Mouse (Mus musculus): ENCODE data around the gene Syn3.
"Not testable (repeated sequence)": the region's sequence is repeated elsewhere in the genome, so short reads cannot be mapped to it uniquely, and the experiment has no call there.

Syn3 gene

GRCm38 (mm10) chr10:86153221-86153620 lies 345.5 kb downstream of the Syn3 start:
- no peak for DNase-seq (ENCODE audit: low spot score in 2 of 2)

GRCm38 (mm10) chr10:86151357-86151756 lies 347.3 kb downstream of the Syn3 start:
- DNase-seq (ENCODE audit: low spot score in 2 of 2): no peak

GRCm38 (mm10) chr10:86150076-86150475 lies 348.6 kb downstream of the Syn3 start:
- DNase-seq (ENCODE audit: low spot score in 2 of 2): no peak

- no peak for DNase-seq (ENCODE audit: low spot score in 2 of 2)
These were observed 349.5 kb downstream of the Syn3 start for GRCm38 (mm10) chr10:86149029-86149818.

- no peak for DNase-seq (ENCODE audit: low spot score in 2 of 2)
These were observed 359.5 kb downstream of the Syn3 start for GRCm38 (mm10) chr10:86139061-86139681.

- no peak for DNase-seq (ENCODE audit: low spot score in 2 of 2)
These were observed 361.0 kb downstream of the Syn3 start for GRCm38 (mm10) chr10:86137589-86138173.

- no peak for DNase-seq (ENCODE audit: low spot score in 2 of 2)
These were observed 361.6 kb downstream of the Syn3 start for GRCm38 (mm10) chr10:86137106-86137505.

- DNase-seq (ENCODE audit: low spot score in 2 of 2): no peak
These were observed 362.4 kb downstream of the Syn3 start for GRCm38 (mm10) chr10:86136249-86136648.

- no peak for DNase-seq (ENCODE audit: low spot score in 2 of 2)
These were observed 363.8 kb downstream of the Syn3 start for GRCm38 (mm10) chr10:86134848-86135247.

GRCm38 (mm10) chr10:86134336-86134735 lies 364.4 kb downstream of the Syn3 start:
- DNase-seq (ENCODE audit: low spot score in 2 of 2): no peak

- no peak for DNase-seq (ENCODE audit: low spot score in 2 of 2)
These were observed 366.2 kb downstream of the Syn3 start for GRCm38 (mm10) chr10:86132420-86132956.

GRCm38 (mm10) chr10:86129046-86129445 lies 369.6 kb downstream of the Syn3 start:
- no peak for DNase-seq (ENCODE audit: low spot score in 2 of 2)

- DNase-seq (ENCODE audit: low spot score in 2 of 2): no peak
These were observed 372.2 kb downstream of the Syn3 start for GRCm38 (mm10) chr10:86126478-86126877.

GRCm38 (mm10) chr10:86125421-86125820 lies 373.3 kb downstream of the Syn3 start:
- no peak for DNase-seq (ENCODE audit: low spot score in 2 of 2)

GRCm38 (mm10) chr10:86124115-86124514 lies 374.6 kb downstream of the Syn3 start:
- no peak for DNase-seq (ENCODE audit: low spot score in 2 of 2)

- DNase-seq (ENCODE audit: low spot score in 2 of 2): no peak
These were observed 375.5 kb downstream of the Syn3 start for GRCm38 (mm10) chr10:86123224-86123623.

GRCm38 (mm10) chr10:86122456-86122855 lies 376.2 kb downstream of the Syn3 start:
- DNase-seq (ENCODE audit: low spot score in 2 of 2): not testable (repeated sequence)

- no peak for DNase-seq (ENCODE audit: low spot score in 2 of 2)
These were observed 382.4 kb downstream of the Syn3 start for GRCm38 (mm10) chr10:86116268-86116667.

GRCm38 (mm10) chr10:86114431-86114848 lies 384.3 kb downstream of the Syn3 start:
- DNase-seq (ENCODE audit: low spot score in 2 of 2): no peak

- DNase-seq (ENCODE audit: low spot score in 2 of 2): no peak
These were observed 389.9 kb downstream of the Syn3 start for GRCm38 (mm10) chr10:86108797-86109196.

- DNase-seq (ENCODE audit: low spot score in 2 of 2): no peak
These were observed 391.0 kb downstream of the Syn3 start for GRCm38 (mm10) chr10:86107681-86108080.

GRCm38 (mm10) chr10:86103976-86104375 lies 394.7 kb downstream of the Syn3 start:
- DNase-seq (ENCODE audit: low spot score in 2 of 2): no peak
